Mouse (Mus musculus) lung, embryonic 14.5 days (tissue): Measurements from ENCODE around the gene Gm5089. TPM values are rescaled to one million over a fixed set of nuclear protein-coding genes. Genes with fewer than 3 reads are reported as not detected.

Experiments
- ATAC-seq: fragments of 200-750 bp; cut with Nextera tagmentation; 2 replicates; pipeline ENCODE4 v1.8.0; 2017; ENCODE audit warnings: mild to moderate bottlenecking, moderate TSS enrichment, moderate library complexity; ENCODE audit not compliant: insufficient read depth
- DNase-seq: peaks from one replicate; pipeline ENCODE4 v3.0.0-alpha.2; 2015
- H3K27ac ChIP-seq: fragments of 300-500 bp; sonication (generic); 2 replicates; pipeline ENCODE4 v1.5.1; 2014; ENCODE audit warnings: low read depth, mild to moderate bottlenecking, moderate library complexity
- H3K27me3 ChIP-seq: fragments of 300-500 bp; sonication (generic); 2 replicates; pipeline ENCODE4 v1.6.1; 2014; ENCODE audit warnings: low read length, control low read depth; ENCODE audit not compliant: insufficient read depth
- H3K36me3 ChIP-seq: fragments of 300-500 bp; sonication (generic); 2 replicates; pipeline ENCODE4 v1.6.1; 2014; ENCODE audit warnings: control low read depth; ENCODE audit not compliant: insufficient read depth
- H3K4me1 ChIP-seq: fragments of 300-500 bp; sonication (generic); 2 replicates; pipeline ENCODE4 v1.6.1; 2014; ENCODE audit warnings: antibody characterized with exemption, control low read depth; ENCODE audit not compliant: insufficient read depth
- H3K4me2 ChIP-seq: fragments of 300-500 bp; sonication (generic); 2 replicates; pipeline ENCODE4 v1.6.1; 2014; ENCODE audit warnings: mild to moderate bottlenecking
- H3K4me3 ChIP-seq: fragments of 300-500 bp; sonication (generic); 2 replicates; pipeline ENCODE4 v1.5.1; 2014; ENCODE audit warnings: low read depth, low read length
- H3K9ac ChIP-seq: fragments of 300-500 bp; sonication (generic); 2 replicates; pipeline ENCODE4 v1.6.1; 2014
- H3K9me3 ChIP-seq: fragments of 300-500 bp; sonication (generic); 2 replicates; pipeline ENCODE4 v1.6.1; 2016; ENCODE audit warnings: low read depth, low read length, control low read depth
- CTCF ChIP-seq: IDR thresholded peaks from 2 replicates; pipeline ENCODE4 v1.5.1; 2016; ENCODE audit warnings: antibody characterized with exemption, low read depth
- WGBS: fragments of 180-500 bp; shearing (Covaris S2); extraction: QIAGEN DNeasy Blood & Tissue Kit; methylation state at CpG from one replicate; pipeline ENCODE4 v1.1.7; 2014; 5-methylcytosine and 5-hydroxymethylcytosine counted together
- polyA plus RNA-seq: library from polyadenylated mRNA; unstranded; fragments of >200 nt; fragmentation: Nextera tagmentation; extraction: Ambion mirVana; gene quantifications from 2 replicates; pipeline ENCODE4 v1.2.1, GENCODE M21; 2014

Gene Gm5089
- polyA plus RNA-seq, 1 experiment from 2014 or later = not detected

- 12% methylated on average over 12 of the region's 12 CpGs for WGBS
- no peak for TF ChIP-seq CTCF
- Histone ChIP-seq H3K27me3 (peaks cover 70% of the 10 kb centered on the region), H3K4me2 (peak overlapping the region; percentile 48), H3K9ac (no peak overlapping the region), H3K4me3 (peak overlapping the region; percentile 10; the same call in 1 of the 2 replicates), H3K4me1 (no peaks in the 10 kb centered on the region), H3K27ac (no peak overlapping the region), H3K36me3 (no peaks in the 10 kb centered on the region), H3K9me3 (no peaks in the 10 kb centered on the region)
- DNase-seq (no peak), ATAC-seq (peak; percentile 8; the same call in 1 of the 2 replicates)
Measured at GRCm38 (mm10) chr14:122453996-122454738, 3.3 kb upstream of the Gm5089 start.

GRCm38 (mm10) chr14:122453388-122453995, 2.6 kb upstream of the Gm5089 start:
- H3K4me3 ChIP-seq = peak overlapping the region; percentile 10; the same call in 1 of the 2 replicates
- H3K4me2 ChIP-seq = peak overlapping the region; percentile 48
- TF ChIP-seq CTCF = peak; percentile 29
- ATAC-seq (peak; percentile 61), DNase-seq (peak; percentile 66)
- 3% methylated on average over 32 of the region's 32 CpGs for WGBS
- no peak overlapping the region for H3K27ac ChIP-seq
- no peaks in the 10 kb centered on the region for H3K9me3 ChIP-seq
- H3K36me3 ChIP-seq = no peaks in the 10 kb centered on the region
- H3K9ac ChIP-seq = no peak overlapping the region
- no peaks in the 10 kb centered on the region for H3K4me1 ChIP-seq
- peaks cover 76% of the 10 kb centered on the region for H3K27me3 ChIP-seq

- Histone ChIP-seq H3K36me3 (no peaks in the 10 kb centered on the region), H3K4me1 (no peaks in the 10 kb centered on the region), H3K4me3 (no peak overlapping the region), H3K9ac (no peak overlapping the region), H3K4me2 (peak overlapping the region; percentile 48), H3K9me3 (no peaks in the 10 kb centered on the region), H3K27ac (no peak overlapping the region), H3K27me3 (peaks cover 81% of the 10 kb centered on the region)
- WGBS = 45% methylated on average over 13 of the region's 13 CpGs
- no peak for ATAC-seq
- TF ChIP-seq CTCF = no peak
- no peak for DNase-seq
Measured at GRCm38 (mm10) chr14:122452701-122453387, 1.9 kb upstream of the Gm5089 start.

GRCm38 (mm10) chr14:122451551-122452145, 733 bp upstream of the Gm5089 start:
- H3K27ac ChIP-seq = no peak overlapping the region
- no peak for ATAC-seq
- WGBS = 63% methylated on average over 5 of the region's 5 CpGs
- H3K4me2 ChIP-seq = no peak overlapping the region; the same call in 1 of the 2 replicates
- H3K27me3 ChIP-seq = peaks cover 81% of the 10 kb centered on the region
- no peak for DNase-seq
- H3K36me3 ChIP-seq = no peaks in the 10 kb centered on the region
- no peaks in the 10 kb centered on the region for H3K4me1 ChIP-seq
- no peak overlapping the region for H3K4me3 ChIP-seq
- no peak for TF ChIP-seq CTCF
- H3K9ac ChIP-seq = no peak overlapping the region
- H3K9me3 ChIP-seq = no peaks in the 10 kb centered on the region

- 4% methylated on average over 29 of the region's 29 CpGs for WGBS
- Histone ChIP-seq H3K9me3 (no peaks in the 10 kb centered on the region), H3K27ac (no peak overlapping the region), H3K4me1 (no peaks in the 10 kb centered on the region), H3K4me3 (peak overlapping the region; percentile 37; the same call in 1 of the 2 replicates), H3K36me3 (no peaks in the 10 kb centered on the region), H3K9ac (no peak overlapping the region), H3K27me3 (peaks cover 65% of the 10 kb centered on the region), H3K4me2 (peak overlapping the region; percentile 67)
- ATAC-seq = no peak
- no peak for DNase-seq
- no peak for TF ChIP-seq CTCF
Measured at GRCm38 (mm10) chr14:122449601-122450495, 1.1 kb downstream of the Gm5089 start.

- no peak for ATAC-seq
- Histone ChIP-seq H3K36me3 (no peaks in the 10 kb centered on the region), H3K27me3 (no peaks in the 10 kb centered on the region), H3K27ac (no peak overlapping the region), H3K9ac (no peak overlapping the region), H3K4me1 (no peaks in the 10 kb centered on the region), H3K4me2 (no peak overlapping the region), H3K9me3 (no peaks in the 10 kb centered on the region), H3K4me3 (no peak overlapping the region)
- WGBS = 51% methylated on average over 10 of the region's 10 CpGs
- no peak for DNase-seq
- no peak for TF ChIP-seq CTCF
Measured at GRCm38 (mm10) chr14:122436850-122437249, 14.1 kb downstream of the Gm5089 start.
